Mouse (Mus musculus) hindbrain, embryonic 13.5 days (tissue): Measurements from ENCODE around the gene Prss42. TPM values are rescaled to one million over a fixed set of nuclear protein-coding genes. Genes with fewer than 3 reads are reported as not detected.

Experiments
- ATAC-seq: fragments of 200-750 bp; cut with Nextera tagmentation; 2 replicates; pipeline ENCODE4 v1.8.0; 2017; ENCODE audit warnings: moderate TSS enrichment; ENCODE audit not compliant: low FRiP score
- H3K27ac ChIP-seq: fragments of 300-500 bp; sonication (generic); 2 replicates; pipeline ENCODE4 v1.5.1; 2015; ENCODE audit warnings: inconsistent platforms, mild to moderate bottlenecking, moderate library complexity
- H3K27me3 ChIP-seq: fragments of 300-500 bp; sonication (generic); 2 replicates; pipeline ENCODE4 v1.6.1; 2015; ENCODE audit warnings: mild to moderate bottlenecking, inconsistent platforms
- H3K36me3 ChIP-seq: fragments of 300-500 bp; sonication (generic); 2 replicates; pipeline ENCODE4 v1.6.1; 2015; ENCODE audit warnings: mild to moderate bottlenecking, inconsistent platforms
- H3K4me1 ChIP-seq: fragments of 300-500 bp; sonication (generic); replicated peaks from 2 replicates; pipeline ENCODE4 v1.6.1; 2015; ENCODE audit warnings: inconsistent platforms
- H3K4me2 ChIP-seq: fragments of 300-500 bp; sonication (generic); 2 replicates; pipeline ENCODE4 v1.6.1; 2015; ENCODE audit warnings: inconsistent platforms, mild to moderate bottlenecking, moderate library complexity
- H3K4me3 ChIP-seq: fragments of 300-500 bp; sonication (generic); 2 replicates; pipeline ENCODE4 v1.5.1; 2015; ENCODE audit warnings: mild to moderate bottlenecking, inconsistent platforms
- H3K9ac ChIP-seq: fragments of 300-500 bp; sonication (generic); 2 replicates; pipeline ENCODE4 v1.6.1; 2015; ENCODE audit warnings: mild to moderate bottlenecking, inconsistent platforms
- H3K9me3 ChIP-seq: fragments of 300-500 bp; sonication (generic); 2 replicates; pipeline ENCODE4 v1.6.1; 2016; ENCODE audit warnings: inconsistent platforms
- WGBS: fragments of 180-500 bp; shearing (Covaris S2); methylation state at CpG from one replicate; pipeline ENCODE4 v1.1.7; 2015; 5-methylcytosine and 5-hydroxymethylcytosine counted together
- polyA plus RNA-seq: library from polyadenylated mRNA; unstranded; fragments of >200 nt; fragmentation: Nextera tagmentation; extraction: Ambion mirVana; gene quantifications from 2 replicates; pipeline ENCODE4 v1.2.1, GENCODE M21; 2015

The Prss42 gene
- polyA plus RNA-seq, 1 experiment from 2014 or later: not detected

DNA sequence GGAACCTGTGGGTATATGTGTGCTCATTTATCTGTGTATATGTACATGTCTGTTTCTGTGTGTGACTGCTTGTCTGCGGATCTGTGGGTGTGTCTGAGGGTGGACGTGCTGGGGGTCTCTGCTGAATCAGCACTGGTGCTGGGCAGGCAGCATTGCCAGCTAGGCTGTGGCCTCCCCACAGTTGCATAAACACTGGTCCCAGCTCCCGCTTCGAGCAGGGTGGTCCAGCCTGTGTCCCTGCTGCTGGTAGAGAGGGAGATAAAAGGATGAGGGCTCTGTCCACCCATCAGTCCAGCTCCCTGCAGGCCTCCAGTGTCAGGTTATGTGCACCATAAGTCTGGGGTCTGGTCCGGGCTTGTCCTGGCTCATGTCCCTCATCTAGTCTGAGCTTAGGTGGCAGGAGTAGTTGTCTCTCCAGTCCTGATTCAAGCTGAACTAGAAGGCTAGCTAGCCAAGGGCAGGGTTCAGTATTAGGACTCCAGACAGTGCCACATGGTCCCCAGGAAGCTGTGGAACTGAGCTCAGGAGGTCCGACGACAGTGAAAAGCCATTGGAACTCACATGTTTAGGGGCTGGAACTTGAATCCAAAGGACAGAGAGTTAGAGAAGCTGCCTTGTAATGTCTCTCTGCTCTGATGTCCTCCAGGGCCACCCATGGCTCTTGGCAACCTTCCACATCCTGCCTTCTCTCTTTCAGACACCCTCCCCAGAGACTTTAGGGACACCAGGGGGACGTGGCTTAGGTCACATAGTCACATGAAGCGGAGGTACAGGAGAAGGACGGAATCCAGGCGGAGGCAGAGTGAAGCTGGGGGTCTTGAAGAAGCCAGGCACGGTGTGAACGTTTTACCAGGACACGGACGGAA lies 23.3 kb upstream of the Prss42 start:
- no peak overlapping the region for H3K27ac ChIP-seq

GRCm38 (mm10) chr9:110775269-110776022 lies 22.5 kb upstream of the Prss42 start:
- no peak overlapping the region for H3K4me3 ChIP-seq
- H3K27ac ChIP-seq: no peak overlapping the region
- 78% methylated on average over 10 of the region's 10 CpGs for WGBS
- peaks cover 7% of the 10 kb centered on the region for H3K27me3 ChIP-seq
- no peaks in the 10 kb centered on the region for H3K9me3 ChIP-seq
- H3K36me3 ChIP-seq: no peaks in the 10 kb centered on the region
- peaks cover 2% of the 10 kb centered on the region for H3K4me1 ChIP-seq
- H3K9ac ChIP-seq: no peak overlapping the region
- H3K4me2 ChIP-seq: no peak overlapping the region
- no peak for ATAC-seq

More for the DNA sequence above, 23.3 kb upstream of the Prss42 start:
- Histone ChIP-seq H3K27me3 (peaks cover 3% of the 10 kb centered on the region; the same call in 1 of the 2 replicates), H3K9me3 (no peaks in the 10 kb centered on the region), H3K4me2 (no peak overlapping the region), H3K9ac (no peak overlapping the region), H3K36me3 (no peaks in the 10 kb centered on the region), H3K4me1 (no peaks in the 10 kb centered on the region), H3K4me3 (no peak overlapping the region)
- WGBS: 75% methylated on average over 15 of the region's 15 CpGs
- ATAC-seq: no peak

DNA sequence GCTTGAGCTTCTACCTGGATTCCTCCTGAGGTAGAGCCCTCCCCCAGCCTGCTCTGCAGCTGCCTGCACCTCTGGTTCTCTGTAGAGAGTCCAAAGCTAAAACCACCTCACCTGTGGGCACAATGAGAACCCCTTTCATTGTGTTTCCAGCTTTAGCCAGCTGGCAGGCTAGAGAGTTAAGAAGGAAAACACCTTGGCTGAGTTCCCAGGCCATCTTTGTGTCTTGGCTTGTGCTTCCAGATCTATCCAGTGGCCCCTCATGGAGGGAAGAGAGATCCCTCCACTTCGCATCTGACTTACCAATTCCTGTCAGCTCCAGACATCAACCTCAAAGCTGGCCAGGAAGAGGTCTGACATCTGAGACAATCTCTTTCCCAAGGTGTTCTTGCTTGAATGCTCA lies 19.9 kb upstream of the Prss42 start:
- Histone ChIP-seq H3K4me1 (peaks cover 14% of the 10 kb centered on the region), H3K36me3 (no peaks in the 10 kb centered on the region), H3K27me3 (peaks cover 9% of the 10 kb centered on the region), H3K9me3 (no peaks in the 10 kb centered on the region), H3K4me2 (no peak overlapping the region), H3K9ac (no peak overlapping the region), H3K4me3 (no peak overlapping the region), H3K27ac (no peak overlapping the region)
- no peak for ATAC-seq
- WGBS: 86% methylated on average over 1 of the region's 1 CpGs

- Histone ChIP-seq H3K36me3 (no peaks in the 10 kb centered on the region), H3K9me3 (no peaks in the 10 kb centered on the region), H3K27ac (no peak overlapping the region), H3K4me3 (no peak overlapping the region), H3K4me2 (no peak overlapping the region), H3K27me3 (peaks cover 9% of the 10 kb centered on the region), H3K9ac (no peak overlapping the region), H3K4me1 (peaks cover 14% of the 10 kb centered on the region)
- ATAC-seq: no peak
- 84% methylated on average over 7 of the region's 7 CpGs for WGBS
Measured at GRCm38 (mm10) chr9:110778559-110778958, 19.4 kb upstream of the Prss42 start.

DNA sequence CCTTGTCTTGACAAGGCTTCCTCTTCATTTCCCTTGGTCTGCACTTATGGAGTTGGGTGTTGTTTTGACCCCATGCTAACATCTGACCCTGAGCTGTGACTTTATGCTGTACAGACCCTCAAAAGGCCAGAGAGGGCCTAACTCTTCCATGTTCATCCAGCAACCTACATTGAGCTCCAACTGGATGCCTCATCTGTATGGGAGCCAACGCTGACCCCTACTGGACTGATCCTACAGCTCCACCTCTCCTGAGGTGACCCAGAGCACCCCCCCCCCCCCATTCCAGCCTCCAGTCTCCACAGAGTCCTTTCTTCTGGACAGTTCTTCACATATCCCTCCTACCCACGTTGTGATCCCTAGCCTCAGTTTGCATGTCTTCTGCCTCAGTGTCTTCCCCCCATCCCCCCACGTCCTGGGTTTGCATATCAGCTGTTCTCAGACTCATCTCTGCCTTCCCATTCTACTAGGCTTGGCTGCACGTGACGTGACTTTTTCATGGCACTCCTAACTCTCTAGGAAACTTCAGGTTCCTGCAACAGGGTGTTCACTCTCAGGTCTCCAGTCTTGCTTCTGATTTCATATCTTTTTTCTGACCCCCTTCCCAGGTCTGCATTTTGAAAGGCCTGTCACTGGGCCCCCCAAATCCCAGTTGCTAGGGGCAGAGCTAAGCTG lies 18.6 kb upstream of the Prss42 start:
- Histone ChIP-seq H3K9me3 (no peaks in the 10 kb centered on the region), H3K36me3 (no peaks in the 10 kb centered on the region), H3K4me1 (peaks cover 14% of the 10 kb centered on the region), H3K27ac (no peak overlapping the region), H3K27me3 (peaks cover 9% of the 10 kb centered on the region), H3K4me3 (no peak overlapping the region), H3K9ac (no peak overlapping the region), H3K4me2 (no peak overlapping the region)
- WGBS: 60% methylated on average over 5 of the region's 5 CpGs
- ATAC-seq: no peak

DNA sequence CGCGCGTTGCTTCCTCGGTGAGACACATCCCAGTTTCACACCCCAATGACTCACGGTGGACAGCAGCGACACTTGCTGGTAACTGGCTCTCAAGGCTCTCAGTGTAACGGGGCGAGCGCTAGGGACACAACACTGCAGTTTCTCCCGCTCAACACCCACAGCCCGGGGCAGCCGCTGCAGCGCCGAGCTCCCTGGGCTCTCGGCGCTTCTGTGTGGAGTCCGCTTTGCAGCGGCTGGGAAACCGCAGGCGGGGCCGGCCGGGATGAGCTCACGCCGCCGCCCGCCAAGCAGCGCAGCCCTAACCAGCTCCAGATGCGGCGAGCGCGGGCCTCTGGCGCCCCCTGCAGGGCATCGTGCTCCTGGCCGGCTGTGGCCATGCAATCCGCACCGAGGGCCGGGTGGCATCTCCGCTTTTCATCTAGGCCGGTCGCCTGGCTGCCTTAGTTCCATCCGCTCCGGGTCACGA lies 16.7 kb upstream of the Prss42 start:
- Histone ChIP-seq H3K4me2 (peak overlapping the region; percentile 71), H3K36me3 (no peaks in the 10 kb centered on the region), H3K9me3 (no peaks in the 10 kb centered on the region), H3K4me1 (peaks cover 14% of the 10 kb centered on the region), H3K27me3 (peaks cover 9% of the 10 kb centered on the region), H3K9ac (peak overlapping the region; percentile 81), H3K4me3 (peak overlapping the region; percentile 47), H3K27ac (peak overlapping the region; percentile 81)
- peak; percentile 96 for ATAC-seq
- 0% methylated on average over 42 of the region's 43 CpGs for WGBS

DNA sequence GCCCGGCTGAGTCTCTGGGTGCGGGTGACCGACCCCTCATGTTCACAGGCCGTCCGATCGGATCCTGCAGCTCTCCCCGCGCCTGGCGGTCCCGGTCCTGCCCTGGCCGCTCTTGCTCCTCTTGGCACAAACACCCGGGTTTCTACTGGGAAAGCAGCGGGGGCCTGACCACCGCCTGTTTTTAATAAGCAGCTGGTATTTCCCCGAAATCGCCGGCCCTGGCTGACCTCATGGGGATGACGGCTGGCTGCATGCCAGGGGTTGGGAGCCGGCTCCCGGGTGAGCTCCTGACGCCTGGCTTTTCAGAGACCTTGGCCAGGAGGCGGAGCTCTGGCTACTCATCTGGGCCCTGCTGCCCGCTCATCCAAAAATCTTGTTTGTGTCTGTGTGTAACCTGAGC lies 16.2 kb upstream of the Prss42 start:
- peak; percentile 81 for ATAC-seq
- Histone ChIP-seq H3K4me3 (peak overlapping the region; percentile 47), H3K9ac (peak overlapping the region; percentile 81), H3K4me2 (peak overlapping the region; percentile 71), H3K27ac (peak overlapping the region; percentile 81), H3K27me3 (peaks cover 9% of the 10 kb centered on the region), H3K4me1 (peaks cover 14% of the 10 kb centered on the region), H3K36me3 (no peaks in the 10 kb centered on the region), H3K9me3 (no peaks in the 10 kb centered on the region)
- 0% methylated on average over 23 of the region's 23 CpGs for WGBS

GRCm38 (mm10) chr9:110783611-110784010 lies 14.4 kb upstream of the Prss42 start:
- Histone ChIP-seq H3K4me3 (no peak overlapping the region), H3K27me3 (peaks cover 9% of the 10 kb centered on the region), H3K9ac (no peak overlapping the region), H3K27ac (no peak overlapping the region), H3K9me3 (no peaks in the 10 kb centered on the region), H3K36me3 (no peaks in the 10 kb centered on the region), H3K4me1 (peaks cover 14% of the 10 kb centered on the region), H3K4me2 (no peak overlapping the region)
- 27% methylated on average over 1 of the region's 1 CpGs for WGBS
- no peak for ATAC-seq

DNA sequence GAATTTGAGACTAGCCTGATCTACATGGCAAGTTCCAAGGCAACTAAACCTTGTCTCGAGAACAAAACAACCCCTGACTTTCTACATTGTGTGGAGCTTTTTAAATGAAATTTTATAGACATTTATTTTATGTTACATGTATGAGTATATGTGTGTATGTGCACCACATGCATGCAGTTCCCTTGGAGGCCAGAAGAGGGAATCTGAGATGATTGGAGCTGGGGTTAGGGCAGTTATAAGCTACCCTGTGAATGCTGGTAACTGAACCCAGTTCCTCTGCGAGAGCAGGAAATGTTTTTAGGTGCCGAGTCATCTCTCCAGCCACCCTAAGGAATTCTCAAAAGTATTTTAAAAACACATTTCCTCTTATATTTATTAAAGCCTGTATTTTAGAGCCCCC lies 9.8 kb upstream of the Prss42 start:
- H3K4me3 ChIP-seq: no peak overlapping the region
- H3K4me2 ChIP-seq: no peak overlapping the region
- no peaks in the 10 kb centered on the region for H3K27me3 ChIP-seq
- no peak overlapping the region for H3K27ac ChIP-seq
- no peaks in the 10 kb centered on the region for H3K36me3 ChIP-seq
- 93% methylated on average over 3 of the region's 3 CpGs for WGBS
- no peaks in the 10 kb centered on the region for H3K4me1 ChIP-seq
- ATAC-seq: no peak
- no peak overlapping the region for H3K9ac ChIP-seq
- no peaks in the 10 kb centered on the region for H3K9me3 ChIP-seq

GRCm38 (mm10) chr9:110790462-110790861 lies 7.5 kb upstream of the Prss42 start:
- Histone ChIP-seq H3K4me1 (no peaks in the 10 kb centered on the region), H3K4me3 (no peak overlapping the region), H3K9ac (no peak overlapping the region), H3K9me3 (no peaks in the 10 kb centered on the region), H3K36me3 (no peaks in the 10 kb centered on the region), H3K27ac (no peak overlapping the region), H3K27me3 (no peaks in the 10 kb centered on the region), H3K4me2 (no peak overlapping the region)
- 70% methylated on average over 4 of the region's 4 CpGs for WGBS
- no peak for ATAC-seq

- no peaks in the 10 kb centered on the region for H3K27me3 ChIP-seq
- 84% methylated on average over 10 of the region's 10 CpGs for WGBS
- no peaks in the 10 kb centered on the region for H3K36me3 ChIP-seq
- H3K4me1 ChIP-seq: no peaks in the 10 kb centered on the region
- no peak overlapping the region for H3K4me2 ChIP-seq
- ATAC-seq: no peak
- no peaks in the 10 kb centered on the region for H3K9me3 ChIP-seq
- no peak overlapping the region for H3K9ac ChIP-seq
- H3K27ac ChIP-seq: no peak overlapping the region
- H3K4me3 ChIP-seq: no peak overlapping the region
Measured at GRCm38 (mm10) chr9:110797013-110797412, 953 bp upstream of the Prss42 start.

DNA sequence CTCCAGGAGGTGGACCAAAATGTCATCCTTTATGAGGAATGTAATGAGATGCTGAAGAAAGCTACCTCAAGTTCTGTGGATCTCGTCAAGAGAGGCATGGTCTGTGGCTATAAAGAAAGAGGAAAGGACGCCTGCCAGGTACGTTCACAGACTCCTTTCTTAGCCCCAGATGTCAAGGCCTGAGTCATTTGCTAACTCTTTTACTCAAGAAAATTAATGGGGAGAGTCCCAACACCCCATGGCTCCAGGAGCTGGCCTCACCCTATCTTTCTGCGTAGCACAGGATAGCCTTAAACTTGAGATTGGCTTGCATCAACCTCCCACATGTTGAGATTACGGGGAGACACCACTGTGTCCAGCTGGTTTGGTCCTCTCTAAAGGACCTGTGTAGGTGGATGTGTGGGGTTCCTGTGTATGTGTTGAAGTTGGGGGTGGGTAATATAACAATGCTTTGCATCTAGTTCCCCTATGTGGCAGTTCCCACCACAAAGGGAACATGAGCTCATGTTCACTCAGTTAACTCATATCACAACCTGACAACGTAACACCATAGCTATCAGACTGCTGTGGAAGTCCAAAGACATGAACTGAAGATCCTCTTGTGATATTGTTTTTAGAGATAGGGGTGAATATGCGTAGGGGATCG lies 3.0 kb downstream of the Prss42 start:
- H3K9ac ChIP-seq: no peak overlapping the region
- no peaks in the 10 kb centered on the region for H3K36me3 ChIP-seq
- no peak for ATAC-seq
- no peak overlapping the region for H3K4me3 ChIP-seq
- no peak overlapping the region for H3K27ac ChIP-seq
- H3K27me3 ChIP-seq: no peaks in the 10 kb centered on the region
- no peak overlapping the region for H3K4me2 ChIP-seq
- WGBS: 96% methylated on average over 8 of the region's 8 CpGs
- H3K9me3 ChIP-seq: no peaks in the 10 kb centered on the region
- no peaks in the 10 kb centered on the region for H3K4me1 ChIP-seq
